Mouse (Mus musculus) CH12.LX (cell line): ENCODE data around the gene Prr29. TPM values are rescaled to one million over a fixed set of nuclear protein-coding genes. Genes with fewer than 3 reads are reported as not detected.

Experiments
- DNase-seq: peaks from one replicate; pipeline ENCODE4 v3.0.0-alpha.2; 2013; ENCODE audit errors: extremely low read depth
- H3K27ac ChIP-seq: 2 replicates; pipeline ENCODE4 v1.5.1; 2012; ENCODE audit warnings: low read depth, mild to moderate bottlenecking, control low read depth, moderate library complexity; ENCODE audit not compliant: insufficient read depth
- H3K27me3 ChIP-seq: replicated peaks from 2 replicates; pipeline ENCODE3; 2012; ENCODE audit warnings: inconsistent platforms
- H3K36me3 ChIP-seq, 2 experiments: replicated peaks in 1 of 2; 2 replicates each; pipeline versions ENCODE3 to v1.6.1; 2012; ENCODE audit warnings: inconsistent platforms in 1 of 2, low read length in 1 of 2, mild to moderate bottlenecking in 1 of 2, mixed read lengths in 1 of 2, moderate library complexity in 1 of 2; ENCODE audit not compliant: control insufficient read depth in 1 of 2, insufficient read depth in 1 of 2
- H3K4me1 ChIP-seq, 2 experiments: 2 replicates each; pipeline ENCODE4 v1.6.1; 2012; ENCODE audit warnings: inconsistent platforms in 1 of 2, moderate library complexity in 1 of 2; ENCODE audit not compliant: insufficient read depth in 2 of 2, control insufficient read depth in 1 of 2
- H3K4me2 ChIP-seq: 2 replicates; pipeline ENCODE4 v1.6.1; 2012; ENCODE audit warnings: low read depth, mild to moderate bottlenecking, control low read depth; ENCODE audit not compliant: poor library complexity, insufficient read depth, severe bottlenecking
- H3K4me3 ChIP-seq, 3 experiments: fragments of 150-350 bp in 1 of 3; sonication (generic) in 1 of 3; replicated peaks in 1 of 3; 2 replicates each; pipeline versions ENCODE3 to v1.5.1; 2011 to 2012; ENCODE audit warnings: low read depth in 2 of 3, low read length in 2 of 3, mild to moderate bottlenecking in 2 of 3, moderate library complexity in 2 of 3, control low read depth in 1 of 3, improper control_type of control experiment in 1 of 3, inconsistent platforms in 1 of 3, mixed read lengths in 1 of 3; ENCODE audit not compliant: poor library complexity in 1 of 3
- H3K79me2 ChIP-seq: replicated peaks from 2 replicates; pipeline ENCODE4 v1.6.1; 2012; ENCODE audit warnings: mild to moderate bottlenecking, moderate library complexity; ENCODE audit not compliant: control insufficient read depth, poor library complexity, insufficient read depth, severe bottlenecking; ENCODE audit errors: extremely low read depth
- H3K9ac ChIP-seq: 2 replicates; pipeline ENCODE4 v1.6.1; 2012; ENCODE audit warnings: low read depth, mild to moderate bottlenecking, control low read depth, moderate library complexity; ENCODE audit not compliant: insufficient read depth
- H3K9me3 ChIP-seq: replicated peaks from 2 replicates; pipeline ENCODE3; 2012; ENCODE audit warnings: low read length, inconsistent platforms, mixed read lengths
- CHD1 ChIP-seq: IDR thresholded peaks from 2 replicates; pipeline ENCODE4 v1.6.1; 2012; ENCODE audit warnings: low read depth, low read length, improper control_type of control experiment, inconsistent platforms
- CHD2 ChIP-seq: IDR thresholded peaks from 2 replicates; pipeline ENCODE4 v1.6.1; 2011; ENCODE audit warnings: low read length, improper control_type of control experiment
- CTCF ChIP-seq, 2 experiments: IDR thresholded peaks in 1 of 2; conservative IDR thresholded peaks in 1 of 2; 2 replicates each; pipeline ENCODE4 v1.5.1; 2011 to 2012; ENCODE audit warnings: low read depth in 2 of 2, low read length in 2 of 2, improper control_type of control experiment in 1 of 2, inconsistent platforms in 1 of 2, mild to moderate bottlenecking in 1 of 2, moderate library complexity in 1 of 2
- E2F4 ChIP-seq: IDR thresholded peaks from 2 replicates; pipeline ENCODE4 v1.6.1; 2011; ENCODE audit warnings: low read depth, low read length, improper control_type of control experiment; ENCODE audit not compliant: insufficient replicate concordance
- GABPA ChIP-seq: IDR thresholded peaks from 2 replicates; pipeline ENCODE4 v1.6.1; 2012; ENCODE audit warnings: low read depth, low read length, improper control_type of control experiment, inconsistent platforms; ENCODE audit not compliant: insufficient replicate concordance
- KAT2A ChIP-seq: IDR thresholded peaks from 2 replicates; pipeline ENCODE4 v1.6.1; 2012; ENCODE audit warnings: low read length, improper control_type of control experiment, inconsistent platforms; ENCODE audit not compliant: insufficient replicate concordance
- PAX5 ChIP-seq: IDR thresholded peaks from 2 replicates; pipeline ENCODE4 v1.6.1; 2012; ENCODE audit warnings: low read length, inconsistent platforms, mixed read lengths
- POLR2AphosphoS2 ChIP-seq: IDR thresholded peaks from 2 replicates; pipeline ENCODE4 v1.6.1; 2011; ENCODE audit warnings: low read depth, low read length, improper control_type of control experiment
- TCF12 ChIP-seq: IDR thresholded peaks from 2 replicates; pipeline ENCODE4 v1.6.1; 2014; ENCODE audit warnings: low read depth, mild to moderate bottlenecking, inconsistent platforms, low read length, improper control_type of control experiment
- UBTF ChIP-seq: IDR thresholded peaks from 2 replicates; pipeline ENCODE4 v1.6.1; 2012; ENCODE audit warnings: low read depth, mild to moderate bottlenecking, inconsistent platforms, low read length, improper control_type of control experiment, moderate library complexity
- ZKSCAN1 ChIP-seq: IDR thresholded peaks from 2 replicates; pipeline ENCODE4 v1.6.1; 2012; ENCODE audit warnings: low read depth, inconsistent platforms, low read length, improper control_type of control experiment, borderline replicate concordance
- dilution Hi-C: fragments of 300-500 bp; cut with MboI; formaldehyde crosslinking; loops from 2 replicates; pipeline ENCODE4 v1.14.3; 2020; ENCODE audit warnings: low sequenced_read_pairs; ENCODE audit not compliant: extremely low pct_unique_long_range_greater_than_20kb, extremely low pct_ligation_motif_present
- in situ Hi-C: fragments of 300-500 bp; cut with MboI; formaldehyde crosslinking; loops from 3 replicates; pipeline ENCODE4 v1.14.3; 2019; ENCODE audit warnings: low sequenced_read_pairs, low pct_ligation_motif_present, low pct_unique_long_range_greater_than_20kb, mixed read lengths
- polyA plus RNA-seq: library from polyadenylated mRNA; unstranded; fragments of >175 nt; gene quantifications from 2 replicates; pipeline ENCODE4 v1.2.1, GENCODE M21; 2012; ENCODE audit warnings: low read depth; ENCODE audit not compliant: insufficient read length
- total RNA-seq, 2 experiments: library from RNA; depleted of rRNA; stranded (reverse); fragments of 300-350 nt in 1 of 2; fragments of >200 nt in 1 of 2; gene quantifications; 2 replicates each; pipeline ENCODE4 v1.2.3; 2012 to 2014

Prr29 gene
- total and polyA plus RNA-seq, 3 experiments: 0.17 to 0.21 TPM; not detected in 1

GRCm38 (mm10) chr11:106326475-106326874, 38.8 kb upstream of the Prr29 start:
- H3K36me3 ChIP-seq: peaks cover 4 to 6% of the 10 kb centered on the region in 2 experiments
- DNase-seq: no peak
- H3K4me2 ChIP-seq: no peak overlapping the region
- H3K27ac ChIP-seq: no peak overlapping the region
- peaks cover 26 to 50% of the 10 kb centered on the region in 2 experiments for H3K4me1 ChIP-seq
- TF ChIP-seq POLR2AphosphoS2 (no peak), ZKSCAN1 (no peak), E2F4 (no peak), TCF12 (no peak), PAX5 (no peak), GABPA (no peak)
- H3K79me2 ChIP-seq: no peaks in the 10 kb centered on the region
- H3K27me3 ChIP-seq: no peaks in the 10 kb centered on the region
- no peak overlapping the region for H3K9ac ChIP-seq
- dilution Hi-C loops (no loop called here), in situ Hi-C loops (loop anchor here (5.0 to 10.0 kb wide), 3 partner anchors 39 to 168 kb away; no protein-coding TSS in a partner anchor)
- no peak overlapping the region for H3K4me3 ChIP-seq
- no peaks in the 10 kb centered on the region for H3K9me3 ChIP-seq

- TF ChIP-seq UBTF (no peak), CTCF (conservative IDR thresholded peaks at IDR 0.05 in 1 of 2, IDR thresholded peaks at IDR 0.05 in 1 of 2; ENCODE audit: low read depth in 2 of 2, low read length in 2 of 2) (no peak), GABPA (no peak), CHD1 (no peak), KAT2A (no peak), CHD2 (peak; percentile 62)
- TF ChIP-seq, all 38 proteins: peak for 1
- no peaks in the 10 kb centered on the region for H3K79me2 ChIP-seq
- no peak overlapping the region for H3K4me2 ChIP-seq
- H3K27ac ChIP-seq: no peak overlapping the region
- no peak for DNase-seq
- no peak overlapping the region for H3K9ac ChIP-seq
- H3K27me3 ChIP-seq: peaks cover 3% of the 10 kb centered on the region
- in situ Hi-C loops: loop anchor here (5.0 to 10.0 kb wide), 3 partner anchors 41 to 166 kb away; no protein-coding TSS in a partner anchor
- no peaks in the 10 kb centered on the region for H3K9me3 ChIP-seq
- H3K4me3 ChIP-seq: no peak overlapping the region
- dilution Hi-C loops: no loop called here
- H3K4me1 ChIP-seq: peaks cover 32 to 49% of the 10 kb centered on the region in 2 experiments
- no peaks in the 10 kb centered on the region for H3K36me3 ChIP-seq
These were observed 36.8 kb upstream of the Prr29 start for GRCm38 (mm10) chr11:106328521-106328920.

GRCm38 (mm10) chr11:106329128-106329527, 36.1 kb upstream of the Prr29 start:
- DNase-seq: peak; percentile 42
- dilution Hi-C loops (no loop called here), in situ Hi-C loops (loop anchor here (5.0 to 10.0 kb wide), 3 partner anchors 42 to 166 kb away; no protein-coding TSS in a partner anchor)
- TF ChIP-seq CTCF (conservative IDR thresholded peaks at IDR 0.05 in 1 of 2, IDR thresholded peaks at IDR 0.05 in 1 of 2; ENCODE audit: low read depth in 2 of 2, low read length in 2 of 2): no peak
- H3K9me3 ChIP-seq: no peaks in the 10 kb centered on the region
- no peaks in the 10 kb centered on the region for H3K79me2 ChIP-seq
- no peak overlapping the region for H3K4me2 ChIP-seq
- H3K9ac ChIP-seq: no peak overlapping the region
- H3K4me1 ChIP-seq: peaks cover 26 to 43% of the 10 kb centered on the region in 2 experiments
- no peaks in the 10 kb centered on the region for H3K36me3 ChIP-seq
- H3K27me3 ChIP-seq: peaks cover 3% of the 10 kb centered on the region
- no peak overlapping the region for H3K4me3 ChIP-seq
- H3K27ac ChIP-seq: no peak overlapping the region
